Mouse (Mus musculus) embryonic facial prominence, embryonic 12.5 days (tissue): Measurements from ENCODE around the gene Pik3cd. TPM values are rescaled to one million over a fixed set of nuclear protein-coding genes. Genes with fewer than 3 reads are reported as not detected.
"Not testable (repeated sequence)": the region's sequence is repeated elsewhere in the genome, so short reads cannot be mapped to it uniquely, and the experiment has no call there.

Source experiments
- ATAC-seq: fragments of 200-750 bp; cut with Nextera tagmentation; 2 replicates; pipeline ENCODE4 v1.8.0; 2017; ENCODE audit not compliant: insufficient number of reproducible peaks, insufficient read depth, low FRiP score, low TSS enrichment
- H3K27ac ChIP-seq: fragments of 300-500 bp; sonication (generic); 2 replicates; pipeline ENCODE4 v1.5.1; 2016; ENCODE audit warnings: mild to moderate bottlenecking
- H3K27me3 ChIP-seq: fragments of 300-500 bp; sonication (generic); 2 replicates; pipeline ENCODE4 v1.6.1; 2016; ENCODE audit warnings: mild to moderate bottlenecking, moderate library complexity
- H3K36me3 ChIP-seq: fragments of 300-500 bp; sonication (generic); 2 replicates; pipeline ENCODE4 v1.6.1; 2016; ENCODE audit warnings: mild to moderate bottlenecking
- H3K4me1 ChIP-seq: fragments of 300-500 bp; sonication (generic); 2 replicates; pipeline ENCODE4 v1.6.1; 2016
- H3K4me2 ChIP-seq: fragments of 300-500 bp; sonication (generic); replicated peaks from 2 replicates; pipeline ENCODE4 v1.6.1; 2016; ENCODE audit warnings: mild to moderate bottlenecking, moderate library complexity
- H3K4me3 ChIP-seq: fragments of 300-500 bp; sonication (generic); 2 replicates; pipeline ENCODE4 v1.5.1; 2016; ENCODE audit warnings: mild to moderate bottlenecking
- H3K9ac ChIP-seq: fragments of 300-500 bp; sonication (generic); 2 replicates; pipeline ENCODE4 v1.6.1; 2016; ENCODE audit warnings: mild to moderate bottlenecking, moderate library complexity
- H3K9me3 ChIP-seq: fragments of 300-500 bp; sonication (generic); 2 replicates; pipeline ENCODE4 v1.6.1; 2016; ENCODE audit warnings: mild to moderate bottlenecking, moderate library complexity
- WGBS: fragments of 180-500 bp; shearing (Covaris S2); methylation state at CpG from one replicate; pipeline ENCODE4 v1.1.7; 2016; 5-methylcytosine and 5-hydroxymethylcytosine counted together
- polyA plus RNA-seq: library from polyadenylated mRNA; unstranded; fragments of >200 nt; fragmentation: Nextera tagmentation; extraction: Ambion mirVana; gene quantifications from 2 replicates; pipeline ENCODE4 v1.2.1, GENCODE M21; 2016

The Pik3cd gene
- polyA plus RNA-seq, 1 experiment from 2014 or later: 5.5 TPM

GRCm38 (mm10) chr4:149614869-149615268, 87.5 kb downstream of the Pik3cd start:
- H3K4me3 ChIP-seq: no peak overlapping the region
- H3K4me2 ChIP-seq: no peak overlapping the region
- H3K9ac ChIP-seq: no peak overlapping the region
- H3K4me1 ChIP-seq: no peaks in the 10 kb centered on the region
- no peak overlapping the region for H3K27ac ChIP-seq
- 0 out of 2 replicates have a peak, but pooled peaks cover 2% of the 10 kb centered on the region for H3K9me3 ChIP-seq
- WGBS: 97% methylated on average over 3 of the region's 3 CpGs
- no peak for ATAC-seq
- no peaks in the 10 kb centered on the region for H3K27me3 ChIP-seq
- peaks cover 17% of the 10 kb centered on the region for H3K36me3 ChIP-seq

GRCm38 (mm10) chr4:149613497-149613896, 88.9 kb downstream of the Pik3cd start:
- not testable (repeated sequence) for H3K4me2 ChIP-seq, ATAC-seq, H3K9me3 ChIP-seq, H3K4me3 ChIP-seq, H3K27ac ChIP-seq, H3K27me3 ChIP-seq, H3K9ac ChIP-seq
- Histone ChIP-seq H3K4me1 (peaks cover 11% of the 10 kb centered on the region; the same call in 1 of the 2 replicates), H3K36me3 (peaks cover 17% of the 10 kb centered on the region)
- 73% methylated on average over 6 of the region's 6 CpGs for WGBS

GRCm38 (mm10) chr4:149611376-149612044, 90.9 kb downstream of the Pik3cd start:
- H3K9ac ChIP-seq: no peak overlapping the region
- no peak for ATAC-seq
- WGBS: 47% methylated on average over 10 of the region's 10 CpGs

GRCm38 (mm10) chr4:149609256-149610025, 92.9 kb downstream of the Pik3cd start:
- 74% methylated on average over 8 of the region's 8 CpGs for WGBS
- Histone ChIP-seq H3K36me3 (no peaks in the 10 kb centered on the region), H3K4me3 (no peak overlapping the region), H3K9ac (no peak overlapping the region), H3K4me1 (peaks cover 28% of the 10 kb centered on the region), H3K4me2 (no peak overlapping the region), H3K27me3 (no peaks in the 10 kb centered on the region), H3K9me3 (0 out of 2 replicates have a peak, but pooled peaks cover 2% of the 10 kb centered on the region), H3K27ac (no peak overlapping the region)
- ATAC-seq: no peak

More at GRCm38 (mm10) chr4:149611376-149612044, 90.9 kb downstream of the Pik3cd start:
- Histone ChIP-seq H3K27me3 (no peaks in the 10 kb centered on the region), H3K27ac (no peak overlapping the region), H3K9me3 (0 out of 2 replicates have a peak, but pooled peaks cover 2% of the 10 kb centered on the region), H3K4me2 (no peak overlapping the region), H3K4me1 (peaks cover 25% of the 10 kb centered on the region), H3K4me3 (no peak overlapping the region), H3K36me3 (peaks cover 11% of the 10 kb centered on the region)

- 82% methylated on average over 6 of the region's 6 CpGs for WGBS
- Histone ChIP-seq H3K4me3 (no peak overlapping the region), H3K27ac (no peak overlapping the region), H3K4me1 (peaks cover 28% of the 10 kb centered on the region), H3K27me3 (no peaks in the 10 kb centered on the region), H3K9ac (no peak overlapping the region), H3K36me3 (no peaks in the 10 kb centered on the region), H3K9me3 (no peaks in the 10 kb centered on the region), H3K4me2 (no peak overlapping the region)
- peak; percentile 23; the same call in 1 of the 2 replicates for ATAC-seq
These were observed 94.1 kb downstream of the Pik3cd start for GRCm38 (mm10) chr4:149608309-149608638.

GRCm38 (mm10) chr4:149607591-149608308, 94.6 kb downstream of the Pik3cd start:
- Histone ChIP-seq H3K36me3 (no peaks in the 10 kb centered on the region), H3K4me2 (0 out of 2 replicates have a peak overlapping the region, but pooled peaks have one; percentile 5), H3K9ac (0 out of 2 replicates have a peak overlapping the region, but pooled peaks have one; percentile 7), H3K4me3 (no peak overlapping the region), H3K27me3 (no peaks in the 10 kb centered on the region), H3K9me3 (no peaks in the 10 kb centered on the region), H3K4me1 (peaks cover 28% of the 10 kb centered on the region), H3K27ac (no peak overlapping the region)
- ATAC-seq: peak; percentile 44; the same call in 1 of the 2 replicates
- 60% methylated on average over 20 of the region's 20 CpGs for WGBS

- no peak overlapping the region for H3K27ac ChIP-seq
- ATAC-seq: no peak
These were observed 95.5 kb downstream of the Pik3cd start for GRCm38 (mm10) chr4:149606766-149607358.

GRCm38 (mm10) chr4:149606056-149606455, 96.3 kb downstream of the Pik3cd start:
- no peak for ATAC-seq
- H3K4me2 ChIP-seq: no peak overlapping the region
- H3K36me3 ChIP-seq: no peaks in the 10 kb centered on the region
- H3K27me3 ChIP-seq: no peaks in the 10 kb centered on the region
- H3K9ac ChIP-seq: no peak overlapping the region
- H3K9me3 ChIP-seq: no peaks in the 10 kb centered on the region
- peaks cover 36% of the 10 kb centered on the region for H3K4me1 ChIP-seq
- H3K27ac ChIP-seq: no peak overlapping the region
- H3K4me3 ChIP-seq: no peak overlapping the region
- WGBS: 77% methylated on average over 18 of the region's 18 CpGs

More at GRCm38 (mm10) chr4:149606766-149607358, 95.5 kb downstream of the Pik3cd start:
- H3K4me3 ChIP-seq: no peak overlapping the region
- no peak overlapping the region for H3K9ac ChIP-seq
- WGBS: 50% methylated on average over 15 of the region's 15 CpGs
- no peak overlapping the region for H3K4me2 ChIP-seq
- no peaks in the 10 kb centered on the region for H3K27me3 ChIP-seq
- no peaks in the 10 kb centered on the region for H3K36me3 ChIP-seq
- no peaks in the 10 kb centered on the region for H3K9me3 ChIP-seq
- peaks cover 32% of the 10 kb centered on the region for H3K4me1 ChIP-seq

GRCm38 (mm10) chr4:149604518-149604917, 97.9 kb downstream of the Pik3cd start:
- Histone ChIP-seq H3K4me1 (peaks cover 37% of the 10 kb centered on the region), H3K4me3 (no peak overlapping the region), H3K4me2 (no peak overlapping the region), H3K27me3 (no peaks in the 10 kb centered on the region), H3K9ac (no peak overlapping the region), H3K27ac (no peak overlapping the region), H3K36me3 (no peaks in the 10 kb centered on the region), H3K9me3 (no peaks in the 10 kb centered on the region)
- WGBS: 79% methylated on average over 3 of the region's 3 CpGs
- ATAC-seq: no peak

GRCm38 (mm10) chr4:149603860-149604259, 98.5 kb downstream of the Pik3cd start:
- Histone ChIP-seq H3K9ac (no peak overlapping the region), H3K36me3 (no peaks in the 10 kb centered on the region), H3K4me2 (no peak overlapping the region), H3K9me3 (no peaks in the 10 kb centered on the region), H3K4me1 (peaks cover 31% of the 10 kb centered on the region), H3K4me3 (no peak overlapping the region), H3K27me3 (no peaks in the 10 kb centered on the region), H3K27ac (no peak overlapping the region)
- ATAC-seq: no peak
- 72% methylated on average over 1 of the region's 1 CpGs for WGBS

GRCm38 (mm10) chr4:149602236-149602635, 100.1 kb downstream of the Pik3cd start:
- 49% methylated on average over 7 of the region's 7 CpGs for WGBS
- no peak overlapping the region for H3K9ac ChIP-seq
- H3K27me3 ChIP-seq: no peaks in the 10 kb centered on the region
- no peak for ATAC-seq
- H3K36me3 ChIP-seq: no peaks in the 10 kb centered on the region
- H3K4me1 ChIP-seq: peaks cover 17% of the 10 kb centered on the region
- no peaks in the 10 kb centered on the region for H3K9me3 ChIP-seq
- no peak overlapping the region for H3K4me2 ChIP-seq
- no peak overlapping the region for H3K4me3 ChIP-seq
- no peak overlapping the region for H3K27ac ChIP-seq
